Mouse (Mus musculus) lung, adult 2 months (tissue): Measurements from ENCODE around the gene Apobec1. TPM values are rescaled to one million over a fixed set of nuclear protein-coding genes. Genes with fewer than 3 reads are reported as not detected.

Source experiments
- DNase-seq: peaks from one replicate; pipeline ENCODE4 v3.0.0; 2022
- H3K4me1 ChIP-seq: fragments of 200-500 bp; 2 replicates; pipeline ENCODE4 v1.6.1; 2011; ENCODE audit warnings: low read length; ENCODE audit not compliant: control insufficient read depth, insufficient read depth
- H3K4me3 ChIP-seq: fragments of 200-500 bp; replicated peaks from 2 replicates; pipeline ENCODE3; 2011; ENCODE audit warnings: low read depth, mild to moderate bottlenecking, control low read depth, low read length; ENCODE audit errors: extremely low read depth
- CTCF ChIP-seq: fragments of 200-500 bp; IDR thresholded peaks from 2 replicates; pipeline ENCODE4 v1.5.1; 2011; ENCODE audit warnings: mild to moderate bottlenecking, low read length, control low read depth; ENCODE audit not compliant: insufficient read depth
- POLR2A ChIP-seq: fragments of 200-500 bp; IDR thresholded peaks from 2 replicates; pipeline ENCODE4 v1.6.1; 2011; ENCODE audit warnings: low read depth, mild to moderate bottlenecking, control low read depth, low read length, borderline replicate concordance; ENCODE audit errors: extremely low read depth
- WGBS: fragments of 180-500 bp; shearing (Covaris S2); methylation state at CpG from one replicate; pipeline ENCODE4 v1.1.7; 2018; 5-methylcytosine and 5-hydroxymethylcytosine counted together
- polyA plus RNA-seq: library from polyadenylated mRNA; depleted of rRNA; stranded (reverse); fragments of >200 nt; gene quantifications from 2 replicates; pipeline ENCODE4 v1.2.3, GENCODE M21; 2012

Gene Apobec1
- polyA plus RNA-seq, 1 experiment: 23.2 TPM

- Histone ChIP-seq H3K4me3 (no peak overlapping the region), H3K4me1 (no peaks in the 10 kb centered on the region)
- WGBS: 92% methylated on average over 11 of the region's 11 CpGs
- DNase-seq: no peak
- no peak for TF ChIP-seq POLR2A
- TF ChIP-seq CTCF: no peak
Observed at GRCm38 (mm10) chr6:122606661-122607060, 4.4 kb upstream of the Apobec1 start.

- peak; percentile 40 for TF ChIP-seq CTCF
- no peak for TF ChIP-seq POLR2A
- Histone ChIP-seq H3K4me1 (no peaks in the 10 kb centered on the region), H3K4me3 (no peak overlapping the region)
- WGBS: 85% methylated on average over 8 of the region's 8 CpGs
- DNase-seq: no peak
Observed at GRCm38 (mm10) chr6:122605483-122605882, 3.2 kb upstream of the Apobec1 start.

GRCm38 (mm10) chr6:122604260-122604659, 2.0 kb upstream of the Apobec1 start:
- no peak for TF ChIP-seq POLR2A
- no peak for TF ChIP-seq CTCF
- no peak overlapping the region for H3K4me3 ChIP-seq
- H3K4me1 ChIP-seq: no peaks in the 10 kb centered on the region
- DNase-seq: no peak

DNA sequence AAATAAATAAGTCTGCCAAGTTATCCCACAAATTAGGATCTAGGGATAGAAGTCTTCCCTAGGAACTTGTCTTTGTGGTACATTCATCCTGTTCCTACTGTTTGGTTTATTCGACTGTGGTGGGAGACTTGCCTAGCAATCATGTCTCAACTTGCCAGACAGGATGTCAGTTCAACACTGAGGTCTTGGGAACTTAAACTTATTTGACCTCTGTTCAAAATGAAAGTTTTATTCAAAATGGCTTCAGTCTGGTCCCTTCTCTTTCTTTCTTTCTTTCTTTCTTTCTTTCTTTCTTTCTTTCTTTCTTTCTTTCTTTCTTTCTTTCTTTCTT, 713 bp upstream of the Apobec1 start:
- H3K4me3 ChIP-seq: peak overlapping the region; percentile 25

GRCm38 (mm10) chr6:122601615-122602014, 629 bp downstream of the Apobec1 start:
- Histone ChIP-seq H3K4me3 (peak overlapping the region; percentile 74), H3K4me1 (no peaks in the 10 kb centered on the region; the same call in 1 of the 2 replicates)
- no peak for TF ChIP-seq CTCF
- 71% methylated on average over 3 of the region's 3 CpGs for WGBS
- no peak for DNase-seq

More for the DNA sequence above, 713 bp upstream of the Apobec1 start:
- DNase-seq: no peak
- 0% methylated on average over 1 of the region's 1 CpGs for WGBS
- TF ChIP-seq CTCF: no peak
- TF ChIP-seq POLR2A: no peak
- no peaks in the 10 kb centered on the region; the same call in 1 of the 2 replicates for H3K4me1 ChIP-seq

DNA sequence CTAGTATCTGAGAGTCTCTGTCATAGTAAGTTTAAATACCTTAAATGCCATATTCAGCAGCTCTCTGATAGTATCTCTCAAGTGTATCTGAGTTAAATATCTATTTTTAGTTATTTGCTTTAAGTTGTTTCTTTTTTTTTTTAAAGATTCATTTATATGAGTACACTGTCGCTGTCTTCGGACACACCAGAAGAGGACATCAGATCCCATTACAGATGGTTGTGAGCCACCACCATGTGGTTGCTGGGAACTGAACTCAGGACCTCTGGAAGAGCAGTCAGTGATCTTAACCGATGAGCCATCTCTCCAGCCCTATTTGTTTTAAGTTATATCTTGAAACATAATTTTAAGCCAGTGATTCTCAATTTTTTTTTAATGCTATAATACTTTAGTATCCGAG, 1.2 kb downstream of the Apobec1 start:
- TF ChIP-seq POLR2A: no peak
- no peak for TF ChIP-seq CTCF
- H3K4me1 ChIP-seq: no peaks in the 10 kb centered on the region; the same call in 1 of the 2 replicates
- no peak for DNase-seq
- 76% methylated on average over 4 of the region's 4 CpGs for WGBS
- no peak overlapping the region for H3K4me3 ChIP-seq

DNA sequence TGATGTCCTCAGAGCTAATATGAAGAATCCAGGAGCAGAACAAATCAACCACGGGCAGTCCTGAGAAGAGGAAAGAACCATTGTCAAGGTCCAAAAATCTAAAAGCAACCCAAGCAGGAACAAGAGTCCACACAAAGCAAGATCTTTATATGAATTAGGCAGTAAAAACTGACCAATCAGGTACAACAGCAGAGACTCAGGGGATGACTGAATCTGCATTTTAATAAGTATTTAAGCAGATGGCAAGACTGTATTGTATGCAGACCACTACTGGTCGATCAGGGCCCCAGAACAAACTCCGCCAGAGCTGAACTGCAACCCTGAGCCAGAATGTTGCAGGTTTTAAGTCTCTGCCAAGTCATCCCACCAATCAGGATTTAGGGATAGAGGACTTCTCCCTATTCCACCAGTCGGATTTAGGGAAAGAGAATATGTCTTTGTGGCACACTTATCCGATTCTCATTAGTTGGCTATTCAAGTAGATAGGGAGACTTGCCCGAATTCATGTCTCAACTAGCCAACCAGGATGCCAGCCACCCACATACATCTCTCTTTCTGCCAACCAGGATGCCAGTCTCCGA, 2.1 kb downstream of the Apobec1 start:
- TF ChIP-seq POLR2A (no peak), CTCF (no peak)
- H3K4me3 ChIP-seq: no peak overlapping the region
- 71% methylated on average over 7 of the region's 7 CpGs for WGBS
- no peak for DNase-seq
- no peaks in the 10 kb centered on the region; the same call in 1 of the 2 replicates for H3K4me1 ChIP-seq

- no peaks in the 10 kb centered on the region; the same call in 1 of the 2 replicates for H3K4me1 ChIP-seq
- TF ChIP-seq CTCF (no peak), POLR2A (no peak)
- H3K4me3 ChIP-seq: no peak overlapping the region
- WGBS: 80% methylated on average over 9 of the region's 9 CpGs
- no peak for DNase-seq
Observed at GRCm38 (mm10) chr6:122599054-122599737, 3.0 kb downstream of the Apobec1 start.

DNA sequence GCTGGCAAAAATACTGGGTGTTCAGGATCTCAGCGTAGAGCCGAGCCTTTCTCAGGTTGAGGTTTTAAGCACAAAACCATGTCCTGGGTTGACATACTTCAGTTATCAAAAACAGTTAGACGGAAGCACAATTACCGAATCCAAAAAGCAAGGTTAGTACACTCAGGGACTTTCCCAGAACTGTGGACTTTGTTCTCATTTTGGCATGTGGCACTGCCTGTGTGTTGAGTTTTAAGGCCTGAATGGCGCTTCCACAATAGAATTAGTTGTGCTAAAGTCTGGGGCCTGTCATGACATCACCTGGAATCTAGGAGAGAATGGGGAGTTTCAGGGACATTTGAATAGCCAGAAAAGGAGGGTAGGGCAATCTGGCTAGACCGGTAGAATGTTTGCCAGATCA, 3.8 kb downstream of the Apobec1 start:
- DNase-seq: no peak
- TF ChIP-seq POLR2A (no peak), CTCF (no peak)
- H3K4me3 ChIP-seq: no peak overlapping the region
- no peaks in the 10 kb centered on the region; the same call in 1 of the 2 replicates for H3K4me1 ChIP-seq
- 64% methylated on average over 6 of the region's 6 CpGs for WGBS

DNA sequence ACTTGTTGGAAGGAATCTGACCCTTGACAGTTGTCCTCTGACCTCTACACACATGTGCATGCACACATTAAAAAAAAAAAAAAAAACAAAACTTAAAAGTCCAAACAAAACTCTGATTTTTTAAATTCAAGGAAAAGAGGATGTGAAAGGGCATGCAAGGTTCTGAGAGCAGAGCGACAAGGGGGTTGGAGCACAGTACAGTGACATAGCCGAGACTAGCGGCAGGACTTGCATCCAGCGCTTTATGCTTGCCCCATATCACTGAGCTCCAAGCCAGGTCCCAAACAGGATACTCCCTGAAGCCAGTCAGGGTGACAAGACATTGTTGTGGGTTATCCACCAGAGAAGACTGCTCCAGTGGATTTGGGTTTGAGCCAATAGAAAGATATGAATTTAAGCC, 4.2 kb downstream of the Apobec1 start:
- Histone ChIP-seq H3K4me1 (no peaks in the 10 kb centered on the region; the same call in 1 of the 2 replicates), H3K4me3 (no peak overlapping the region)
- TF ChIP-seq POLR2A (no peak), CTCF (no peak)
- WGBS: 78% methylated on average over 4 of the region's 4 CpGs
- DNase-seq: no peak
